Mouse (Mus musculus): ENCODE measurements around the gene Nme4.

- no peak for TF ChIP-seq CTCF (IDR thresholded peaks at IDR 0.05; ENCODE audit: low read depth)
- TF ChIP-seq EP300 (IDR thresholded peaks at IDR 0.05; ENCODE audit: low read depth) = no peak
These were observed 27.9 kb upstream of the Nme4 start, which contains the start of gene Mrpl28 for GRCm38 (mm10) chr17:26123267-26123684.
